Mouse (Mus musculus): ENCODE measurements around the gene 1700067P10Rik.

- TF ChIP-seq CTCF (IDR thresholded peaks at IDR 0.05) (no peak), EP300 (IDR thresholded peaks at IDR 0.05) (no peak)
These were observed 9.4 kb downstream of the 1700067P10Rik start for GRCm38 (mm10) chr17:48098528-48098890.
